Mouse (Mus musculus) neural tube, embryonic 10.5 days (tissue): ENCODE results near the gene Acad8.

Source experiments
- DNase-seq: peaks from one replicate; pipeline ENCODE4 v3.0.0-alpha.2; 2017; ENCODE audit warnings: low spot score; ENCODE audit errors: extremely low spot score

Gene Acad8

DNA sequence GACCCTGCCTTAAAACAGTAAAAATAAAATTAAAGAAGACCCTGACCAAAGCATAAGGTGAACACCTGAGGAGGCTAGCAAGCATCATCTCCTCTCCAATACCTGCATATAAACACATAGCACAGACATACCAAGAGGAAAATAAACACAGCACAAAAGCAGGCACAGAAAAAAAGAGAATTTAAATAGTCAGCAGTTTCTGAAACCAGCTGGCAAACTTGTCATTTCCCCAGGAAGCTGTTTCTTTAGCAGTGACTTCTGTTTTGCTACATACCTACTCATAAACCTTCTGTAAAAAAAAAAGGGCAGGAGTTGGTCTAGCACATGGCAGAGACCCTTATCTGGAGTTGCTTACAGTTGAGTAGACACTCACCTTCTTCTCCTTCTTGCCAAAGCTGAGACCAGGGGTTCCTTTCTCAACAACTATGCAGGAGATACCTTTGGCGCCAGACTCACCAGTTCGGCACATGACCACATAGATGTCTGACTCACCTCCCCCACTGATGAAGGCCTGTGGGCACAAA lies 14.2 kb downstream of the Acad8 start:
- DNase-seq: no peak

DNA sequence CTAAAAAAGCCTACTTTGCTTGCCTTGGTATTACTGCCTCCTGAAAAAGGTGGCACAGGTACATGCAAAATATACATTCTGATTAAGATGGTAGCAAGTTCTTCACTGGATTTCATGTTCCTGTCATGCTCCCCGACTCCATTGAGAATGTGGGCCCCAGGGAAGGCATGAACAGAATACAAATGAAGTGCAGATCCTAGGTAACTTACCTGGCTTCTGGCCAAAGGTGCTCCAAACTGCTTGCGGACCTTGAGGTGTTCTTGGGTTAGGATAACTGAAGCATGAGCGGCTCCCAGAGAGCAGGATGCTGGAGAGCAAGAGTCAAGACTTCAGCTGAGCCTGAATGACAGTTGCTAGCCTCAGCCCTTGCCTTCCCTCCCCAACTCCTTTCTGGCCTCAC lies 20.6 kb downstream of the Acad8 start:
- DNase-seq: no peak

DNA sequence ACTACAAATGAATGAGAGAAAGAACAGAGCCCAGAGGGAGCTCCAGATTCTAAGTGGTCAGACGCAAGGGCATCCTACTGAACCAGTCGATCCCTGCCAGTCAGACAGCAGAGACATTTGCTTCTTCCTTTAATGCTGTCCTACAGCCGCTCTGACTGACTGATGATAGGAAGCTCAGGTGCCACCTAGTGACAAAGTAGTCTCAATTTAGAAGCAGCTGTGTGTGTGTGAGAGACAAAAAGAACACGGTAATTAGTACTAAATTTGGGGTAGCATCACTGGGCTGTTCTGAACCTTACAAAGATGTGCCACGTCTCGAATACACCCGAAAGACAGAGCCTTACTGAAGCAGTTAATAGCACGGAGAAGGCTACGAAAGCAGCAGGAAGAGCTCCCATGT lies 21.6 kb downstream of the Acad8 start:
- DNase-seq: no peak

DNA sequence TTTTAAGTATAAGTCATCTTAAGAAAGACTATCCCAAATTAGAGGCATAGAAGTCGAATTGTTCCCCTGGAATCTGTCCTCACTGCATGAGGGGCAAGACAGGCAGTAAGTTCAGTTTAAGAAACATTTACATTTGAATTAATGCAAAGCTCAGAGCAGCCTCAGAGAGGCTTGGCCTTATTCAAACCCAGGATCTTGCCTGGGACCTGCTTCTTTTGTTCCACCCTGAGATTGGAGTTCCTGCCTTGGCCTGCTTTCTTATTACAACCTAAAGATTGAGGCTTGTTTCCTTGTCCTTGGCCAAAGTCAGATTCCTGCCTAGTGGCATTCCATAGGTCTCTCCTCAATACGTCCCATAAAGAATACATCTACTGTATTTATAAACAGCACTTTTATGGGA lies 51.6 kb downstream of the Acad8 start:
- DNase-seq: no peak

DNA sequence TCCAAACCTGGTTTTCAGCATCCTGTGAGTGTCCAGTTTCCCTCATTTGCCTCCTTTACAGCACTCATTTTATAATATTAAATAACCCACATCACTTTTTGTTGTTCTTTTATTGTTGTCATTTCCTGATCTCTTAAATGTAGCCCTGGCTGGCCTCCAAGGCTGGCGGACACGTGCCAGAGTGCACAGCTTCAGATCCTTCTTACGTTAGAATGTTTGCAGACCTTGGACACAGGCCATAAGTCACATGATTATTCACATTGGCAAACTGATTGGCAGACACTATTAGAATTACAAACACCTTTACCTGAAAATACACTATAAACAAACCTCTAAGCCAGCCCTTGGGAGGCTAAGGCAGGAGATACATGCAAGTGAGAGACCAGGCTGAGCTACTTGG lies 75.2 kb downstream of the Acad8 start:
- DNase-seq: no peak
